Mouse (Mus musculus) kidney, postnatal 10 days (tissue): ENCODE measurements around the gene Smim10l2a.

Experiments used
- DNase-seq: peaks from one replicate; pipeline ENCODE4 v3.0.0; 2021; ENCODE audit warnings: mixed read lengths

Gene Smim10l2a

GRCm38 (mm10) chrX:56374431-56375128 lies at the start of gene Smim10l2a:
Gene Smim10l2a (plus strand): TSS chrX:56374586.
- DNase-seq: peak; percentile 66

GRCm38 (mm10) chrX:56332046-56332445 lies 42.3 kb upstream of the Smim10l2a start:
- no peak for DNase-seq

- peak; percentile 26 for DNase-seq
Observed at GRCm38 (mm10) chrX:56340305-56340704, 34.1 kb upstream of the Smim10l2a start.

GRCm38 (mm10) chrX:56342921-56343320 lies 31.5 kb upstream of the Smim10l2a start:
- DNase-seq: no peak

GRCm38 (mm10) chrX:56346176-56346931 lies 28.0 kb upstream of the Smim10l2a start, which contains the start of gene Zfp449:
Gene Zfp449 (plus strand): TSS chrX:56346400.
- peak; percentile 90 for DNase-seq

- DNase-seq: peak; percentile 56
Observed at GRCm38 (mm10) chrX:56346932-56347253, 27.5 kb upstream of the Smim10l2a start.

- DNase-seq: no peak
Observed at GRCm38 (mm10) chrX:56380852-56381251, 6.5 kb downstream of the Smim10l2a start.

- DNase-seq: peak; percentile 16
Observed at GRCm38 (mm10) chrX:56384142-56384541, 9.8 kb downstream of the Smim10l2a start.

GRCm38 (mm10) chrX:56404646-56405045 lies 30.3 kb downstream of the Smim10l2a start:
- DNase-seq: no peak

- no peak for DNase-seq
Observed at GRCm38 (mm10) chrX:56405482-56405881, 31.1 kb downstream of the Smim10l2a start.

- no peak for DNase-seq
Observed at GRCm38 (mm10) chrX:56406128-56406527, 31.7 kb downstream of the Smim10l2a start.

GRCm38 (mm10) chrX:56416277-56416676 lies 41.9 kb downstream of the Smim10l2a start:
- DNase-seq: no peak

GRCm38 (mm10) chrX:56417541-56417940 lies 43.2 kb downstream of the Smim10l2a start:
- DNase-seq: no peak
